ENCODE assay signal across 16 mouse cellular contexts in the genomic region with DNA sequence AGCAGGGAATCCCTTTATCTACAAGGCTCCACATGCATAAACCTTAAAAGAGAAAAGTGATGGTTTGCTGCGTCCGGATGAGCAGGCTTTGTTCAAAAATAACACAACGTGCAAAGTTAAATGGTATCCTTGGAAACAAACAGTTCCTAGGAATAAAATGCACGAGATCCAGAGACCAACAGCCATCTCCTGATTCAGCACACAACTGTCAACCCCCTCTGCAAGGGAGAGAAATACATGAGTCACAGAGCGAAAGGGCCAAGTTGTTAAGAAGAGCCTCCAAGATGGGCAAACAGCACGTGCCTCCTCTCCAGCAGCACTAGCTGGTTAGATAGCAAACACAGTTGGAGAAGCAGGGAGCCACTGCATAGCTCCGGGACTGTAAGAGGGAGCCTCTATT.
DNase-seq lines count a peak whose midpoint lies in the region; ATAC-seq and TF ChIP-seq lines count a peak whose summit lies in the region.
"Had no signal": no experiment of that assay in that cellular context is flagged by ENCODE, and none has a peak within 500 bp of the region (broad histone marks: within the 10 kb centered on the region; RNA-seq: fewer than 3 reads in every experiment).

No protein-coding gene starts in this region.

- DNase-seq in hindbrain, embryonic 10.5 days (ENCODE audit: low spot score), result peak; percentile 1
- DNase-seq in hindbrain, postnatal 0 days (ENCODE audit: low spot score), result no peak
- peak; percentile 84 for DNase-seq in NIH3T3 (ENCODE audit: low read depth)
- DNase-seq in layer of hippocampus, adult 9-10 months (ENCODE audit: low spot score), result peak; percentile 18
- DNase-seq in gastrocnemius, postnatal 14 days, result no peak
- DNase-seq: cerebellum, adult 9-11 months; gastrocnemius, postnatal 36 days; kidney, postnatal 14 days had no signal

- H3K9me3 ChIP-seq in hindbrain, embryonic 10.5 days, result no peaks in the 10 kb centered on the region
- no peaks in the 10 kb centered on the region for H3K9me3 ChIP-seq in hindbrain, postnatal 0 days (ENCODE audit: low read length)
- H3K9me3 ChIP-seq: embryonic facial prominence, embryonic 10.5 days; heart, embryonic 15.5 days; limb, embryonic 15.5 days; lung, embryonic 15.5 days had no signal

- H3K4me3 ChIP-seq in hindbrain, embryonic 10.5 days, result no peak overlapping the region
- no peak overlapping the region for H3K4me3 ChIP-seq in hindbrain, postnatal 0 days (ENCODE audit: low read length)
- H3K4me3 ChIP-seq in olfactory bulb, adult 2 months (ENCODE audit: insufficient read depth, low read depth, low read length), result no peak overlapping the region
- H3K4me3 ChIP-seq: embryonic facial prominence, embryonic 10.5 days; heart, embryonic 15.5 days; limb, embryonic 15.5 days; lung, embryonic 15.5 days had no signal

- no peak for TF ChIP-seq CTCF in hindbrain, postnatal 0 days (IDR thresholded peaks at IDR 0.05; ENCODE audit: low read depth)
- TF ChIP-seq CTCF in olfactory bulb, adult 2 months (IDR thresholded peaks at IDR 0.05; ENCODE audit: insufficient read depth, low read depth, low read length), result no peak

- H3K27me3 ChIP-seq in hindbrain, embryonic 10.5 days (ENCODE audit: insufficient read depth, poor library complexity, severe bottlenecking), result no peaks in the 10 kb centered on the region
- no peaks in the 10 kb centered on the region for H3K27me3 ChIP-seq in hindbrain, postnatal 0 days (ENCODE audit: insufficient read depth, low read length)
- H3K27me3 ChIP-seq: heart, embryonic 15.5 days; limb, embryonic 15.5 days; lung, embryonic 15.5 days had no signal

- no peak overlapping the region for H3K9ac ChIP-seq in hindbrain, postnatal 0 days (replicated peaks; ENCODE audit: low read length)
- H3K9ac ChIP-seq: heart, embryonic 15.5 days; limb, embryonic 15.5 days; lung, embryonic 15.5 days had no signal

- H3K36me3 ChIP-seq in hindbrain, embryonic 10.5 days, result no peaks in the 10 kb centered on the region
- H3K36me3 ChIP-seq in hindbrain, postnatal 0 days (ENCODE audit: insufficient read depth, low read length), result no peaks in the 10 kb centered on the region
- H3K36me3 ChIP-seq: embryonic facial prominence, embryonic 10.5 days; heart, embryonic 15.5 days; limb, embryonic 15.5 days; lung, embryonic 15.5 days had no signal

- H3K4me1 ChIP-seq in hindbrain, embryonic 10.5 days (replicated peaks), result no peaks in the 10 kb centered on the region
- no peaks in the 10 kb centered on the region for H3K4me1 ChIP-seq in hindbrain, postnatal 0 days (ENCODE audit: insufficient read depth, low read length)
- H3K4me1 ChIP-seq in olfactory bulb, adult 2 months (ENCODE audit: control insufficient read depth, insufficient read depth, low read length), result 0 out of 2 replicates have a peak, but pooled peaks cover 3% of the 10 kb centered on the region
- H3K4me1 ChIP-seq: embryonic facial prominence, embryonic 10.5 days; heart, embryonic 15.5 days; limb, embryonic 15.5 days; lung, embryonic 15.5 days had no signal

- intact Hi-C loops in gastrocnemius, postnatal 14 days (cut with DNase I; ENCODE audit: low total_unique reads), result no loop called here

- ATAC-seq in hindbrain, postnatal 0 days, result no peak
- ATAC-seq in inflammation-experienced regulatory T-cells, adult 6 months, result no peak
- ATAC-seq: CD4-positive, CD25-positive, alpha-beta regulatory T cell, adult 4 months; hindbrain, embryonic 16.5 days had no signal

- no peak overlapping the region for H3K27ac ChIP-seq in hindbrain, embryonic 10.5 days
- no peak overlapping the region for H3K27ac ChIP-seq in hindbrain, postnatal 0 days
- peak overlapping the region; percentile 60; the same call in 1 of the 2 replicates for H3K27ac ChIP-seq in olfactory bulb, adult 2 months (ENCODE audit: insufficient read depth, low read depth, low read length)
- H3K27ac ChIP-seq: embryonic facial prominence, embryonic 10.5 days; heart, embryonic 15.5 days; limb, embryonic 15.5 days; lung, embryonic 15.5 days had no signal

- no peak overlapping the region for H3K4me2 ChIP-seq in hindbrain, postnatal 0 days (ENCODE audit: low read depth, low read length)
- H3K4me2 ChIP-seq: heart, embryonic 15.5 days; limb, embryonic 15.5 days; lung, embryonic 15.5 days had no signal

- TF ChIP-seq POLR2A in olfactory bulb, adult 2 months (IDR thresholded peaks at IDR 0.05; ENCODE audit: insufficient read depth, low read depth, low read length), result no peak

- 79% methylated on average over 7 of the region's 7 CpGs for WGBS in hindbrain, embryonic 10.5 days
- 57% methylated on average over 7 of the region's 7 CpGs for WGBS in hindbrain, postnatal 0 days
- WGBS in olfactory bulb, adult 2 months, result 28% methylated on average over 7 of the region's 7 CpGs

Comparison
In these comparisons a context has a peak if more than half of its experiments do, and no peak if none do; other contexts are left out.
1. DNase-seq: peak in hindbrain, embryonic 10.5 days (single experiment), NIH3T3 (single experiment) and layer of hippocampus, adult 9-10 months (single experiment); none in hindbrain, postnatal 0 days (single experiment) and gastrocnemius, postnatal 14 days (single experiment).